Mouse (Mus musculus) brain, embryonic 14.5 days (tissue): ENCODE results near the gene Taf3. TPM values are rescaled to one million over a fixed set of nuclear protein-coding genes. Genes with fewer than 3 reads are reported as not detected.
A peak's percentile ranks its signal among the peaks of the same experiment; 100 is the strongest.

Experiments
- DNase-seq: peaks from one replicate; pipeline ENCODE4 v3.0.0-alpha.2; 2011; ENCODE audit warnings: low read depth
- CTCF ChIP-seq: fragments of 200-500 bp; IDR thresholded peaks from 2 replicates; pipeline ENCODE4 v1.5.1; 2012; ENCODE audit warnings: inconsistent platforms, mild to moderate bottlenecking, moderate library complexity, borderline replicate concordance; ENCODE audit not compliant: insufficient read depth, insufficient read length; ENCODE audit errors: extremely low read depth
- POLR2A ChIP-seq: fragments of 200-500 bp; IDR thresholded peaks from 2 replicates; pipeline ENCODE4 v1.6.1; 2012; ENCODE audit warnings: mild to moderate bottlenecking, inconsistent platforms, borderline replicate concordance; ENCODE audit not compliant: poor library complexity, insufficient read depth, insufficient read length, severe bottlenecking; ENCODE audit errors: extremely low read depth
- polyA plus RNA-seq: library from polyadenylated mRNA; depleted of rRNA; stranded (reverse); fragments of >200 nt; gene quantifications from 2 replicates; pipeline ENCODE4 v1.2.3, GENCODE M21; 2012

Gene Taf3
- polyA plus RNA-seq, 1 experiment = 12.3 TPM

DNA sequence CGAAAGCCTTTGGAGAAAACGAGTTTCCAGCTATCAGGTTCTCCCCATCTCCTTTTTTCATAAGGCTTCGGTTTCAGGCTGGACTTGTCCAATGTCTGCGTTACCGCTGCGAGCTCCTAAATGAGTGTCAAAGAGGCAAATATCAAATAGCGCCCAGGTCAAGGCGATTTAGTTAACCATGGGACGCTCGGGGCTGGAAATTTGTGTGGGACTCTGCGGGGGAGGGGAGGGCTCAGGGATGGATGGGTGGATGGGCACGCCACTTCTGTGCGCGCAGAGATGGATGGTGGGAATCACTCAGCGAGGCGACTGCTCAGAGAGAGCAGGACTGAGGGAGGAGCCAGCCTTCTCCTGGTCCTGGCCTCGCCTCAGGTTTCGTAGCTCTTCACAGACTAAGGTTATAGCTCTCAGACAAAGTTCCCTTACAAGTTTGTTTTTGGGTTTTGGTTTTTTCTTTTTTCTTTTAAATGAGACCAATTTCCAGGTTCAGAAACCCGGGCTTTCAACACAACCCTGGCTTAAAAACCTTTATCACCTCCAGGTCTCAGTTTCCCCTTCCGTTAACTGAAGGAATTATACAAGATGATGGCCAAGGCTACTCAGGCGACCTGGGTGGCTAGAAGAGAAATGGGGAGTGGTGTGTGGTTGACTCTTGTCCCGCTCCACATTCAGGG lies 152.2 kb downstream of the Taf3 start:
- peak; percentile 39 for DNase-seq
- no peak for TF ChIP-seq POLR2A
- no peak for TF ChIP-seq CTCF

DNA sequence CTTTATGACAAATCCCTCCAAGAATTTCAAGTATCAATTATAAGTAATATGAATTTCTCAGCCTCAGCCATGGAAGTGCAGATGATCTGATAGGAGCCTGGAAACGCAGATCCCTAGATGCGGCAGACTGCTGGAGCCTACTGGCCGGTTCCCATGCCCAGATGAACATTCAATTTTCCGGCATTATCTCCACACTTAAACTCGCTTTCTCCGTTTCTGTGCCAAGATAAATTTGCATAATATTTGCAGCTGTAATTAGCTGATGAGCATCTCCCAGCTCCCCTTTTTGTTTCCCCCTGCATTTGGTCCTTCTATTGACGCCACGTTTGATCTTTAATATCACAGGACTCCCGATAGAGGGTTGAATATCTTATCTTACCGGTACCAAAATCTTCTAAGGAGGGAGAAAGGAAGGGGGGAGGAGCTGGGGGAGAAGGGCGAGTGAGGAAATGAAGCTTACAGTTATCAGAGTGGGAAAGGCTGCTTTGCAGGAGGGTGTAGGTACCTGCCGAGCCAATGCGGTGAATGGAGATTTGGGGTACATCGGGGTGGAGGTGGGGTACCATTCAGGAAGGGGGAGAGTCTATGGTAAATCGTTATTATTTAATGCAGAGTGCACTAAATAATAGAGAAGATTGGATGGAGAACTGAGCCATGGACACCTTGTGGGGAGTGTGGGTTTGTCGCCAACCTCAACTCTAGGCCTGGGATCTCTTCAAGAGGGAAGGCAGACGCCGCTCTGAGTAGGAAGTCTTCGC lies 153.4 kb downstream of the Taf3 start:
- TF ChIP-seq POLR2A (no peak), CTCF (no peak)
- DNase-seq = peak; percentile 60

DNA sequence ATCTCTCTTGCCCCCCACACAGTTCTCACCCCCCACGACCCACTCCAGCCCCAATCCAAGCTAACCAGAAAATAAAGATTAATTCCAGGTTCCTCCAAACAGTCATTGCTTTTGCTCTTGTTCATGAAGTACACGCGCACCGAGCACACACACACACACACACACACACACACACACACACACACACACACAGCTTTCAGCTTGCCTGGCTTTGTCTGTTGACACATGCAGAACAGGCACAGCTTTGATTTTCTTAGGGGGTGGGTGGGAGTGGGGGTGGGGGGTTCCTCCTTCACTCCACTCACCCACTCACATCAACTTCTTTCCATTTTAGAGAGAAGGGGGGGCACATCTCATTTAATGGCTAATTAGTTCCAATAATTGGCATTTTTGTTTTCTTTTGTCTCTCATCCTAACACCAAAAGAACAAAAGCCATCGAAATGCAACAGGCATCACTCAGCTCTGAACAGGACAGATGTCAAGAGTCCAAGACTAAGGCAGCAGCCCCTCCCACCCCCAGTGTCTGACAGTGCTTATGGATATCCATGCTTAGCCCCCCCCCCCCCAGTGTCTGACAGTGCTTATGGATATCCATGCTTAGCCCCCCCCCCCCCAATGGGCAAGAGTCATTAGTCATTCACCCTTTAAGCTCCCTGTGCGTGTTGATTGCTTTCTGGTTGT lies 155.0 kb downstream of the Taf3 start:
- peak; percentile 51 for DNase-seq
- no peak for TF ChIP-seq CTCF
- TF ChIP-seq POLR2A = no peak

DNA sequence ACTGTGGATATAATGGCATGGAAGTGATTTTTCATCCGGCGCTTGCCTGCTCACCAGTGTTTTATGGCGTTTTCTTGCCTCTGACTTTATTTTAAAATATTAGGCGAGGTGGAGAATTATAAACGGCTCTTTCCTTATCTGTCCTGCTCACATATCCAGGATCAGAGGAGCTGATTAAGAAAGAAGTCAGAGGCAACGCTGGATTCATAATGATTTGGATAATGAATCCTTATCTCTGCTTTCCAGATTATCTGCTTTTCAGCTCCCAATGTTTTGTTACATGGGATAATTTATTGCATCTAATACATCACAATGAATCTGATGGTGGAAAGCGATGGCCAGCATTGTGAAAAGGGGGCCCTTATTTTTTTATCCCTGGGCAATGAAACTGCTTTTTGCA lies 155.9 kb downstream of the Taf3 start:
- no peak for TF ChIP-seq POLR2A
- no peak for TF ChIP-seq CTCF
- DNase-seq = peak; percentile 57

DNA sequence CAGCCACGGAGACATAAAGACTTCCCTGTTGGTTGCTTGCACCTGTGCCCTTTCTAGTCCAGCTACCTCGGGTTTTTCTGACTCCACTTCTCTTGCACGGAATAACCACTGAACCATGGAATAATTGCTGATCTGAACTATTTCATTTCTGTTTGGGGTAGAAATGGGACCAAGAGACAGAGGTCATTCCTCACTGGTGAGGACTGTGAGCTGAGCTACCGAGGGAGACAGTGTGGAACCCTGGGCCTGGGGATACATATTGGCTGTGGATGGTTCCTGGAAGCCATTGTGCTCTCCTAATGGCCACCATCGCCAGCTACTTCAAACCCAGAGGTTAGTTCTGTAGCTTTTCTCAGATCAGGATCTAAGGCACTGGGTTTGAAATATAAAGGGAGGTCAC lies 157.5 kb downstream of the Taf3 start:
- DNase-seq = peak; percentile 3
- no peak for TF ChIP-seq POLR2A
- TF ChIP-seq CTCF = no peak

DNA sequence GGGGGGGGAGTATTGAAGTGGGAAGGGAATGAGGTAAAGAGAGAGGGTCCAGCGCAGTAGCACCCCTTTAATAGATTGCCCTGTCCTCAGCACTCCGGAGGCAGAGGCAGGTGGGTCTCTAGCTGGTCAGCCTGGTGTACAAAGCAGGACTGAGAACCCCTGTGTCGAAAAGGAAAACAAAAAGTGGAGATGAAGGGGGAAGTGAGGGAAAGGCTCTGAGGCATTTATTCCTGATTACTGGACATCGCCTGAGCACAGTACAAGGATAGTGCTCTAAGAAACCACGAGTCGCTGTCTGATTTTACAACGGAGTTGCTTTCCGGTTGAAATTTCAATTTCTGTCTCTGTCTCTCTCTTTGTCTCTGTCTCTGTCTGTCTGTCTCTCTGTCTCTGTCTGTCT lies 158.1 kb downstream of the Taf3 start:
- no peak for DNase-seq
- TF ChIP-seq POLR2A = no peak
- TF ChIP-seq CTCF = no peak

DNA sequence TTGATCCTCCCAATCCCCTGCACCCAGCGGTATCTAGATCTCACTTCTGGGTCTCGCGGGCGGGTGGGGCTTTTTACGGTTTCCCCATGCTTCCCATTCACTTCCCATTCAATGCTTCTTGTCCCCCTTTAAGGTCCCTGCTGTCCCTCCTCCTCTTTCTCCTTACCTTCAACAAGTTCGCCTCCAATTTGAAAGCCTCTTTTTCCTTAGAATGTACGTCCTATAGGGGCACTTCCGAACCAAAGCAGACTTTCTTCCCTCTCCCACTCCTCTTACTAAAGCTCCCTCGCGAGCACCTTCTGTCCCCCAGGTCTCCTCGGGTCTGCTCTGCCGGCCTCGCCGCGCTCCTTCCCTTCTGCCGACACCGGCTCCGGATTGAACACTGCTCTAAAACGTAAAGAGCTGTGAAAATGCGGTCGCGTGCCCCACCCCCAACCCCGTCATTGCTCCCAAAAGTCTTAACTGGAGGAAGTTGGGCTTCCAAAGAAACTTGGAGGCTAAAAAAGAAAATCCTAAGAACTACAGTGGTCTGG lies 158.7 kb downstream of the Taf3 start, which contains the start of gene Gata3:
TSS of gene Gata3 (minus strand) at position 384 of the 533 bp plus-strand sequence.
- no peak for DNase-seq
- TF ChIP-seq CTCF = no peak

DNA sequence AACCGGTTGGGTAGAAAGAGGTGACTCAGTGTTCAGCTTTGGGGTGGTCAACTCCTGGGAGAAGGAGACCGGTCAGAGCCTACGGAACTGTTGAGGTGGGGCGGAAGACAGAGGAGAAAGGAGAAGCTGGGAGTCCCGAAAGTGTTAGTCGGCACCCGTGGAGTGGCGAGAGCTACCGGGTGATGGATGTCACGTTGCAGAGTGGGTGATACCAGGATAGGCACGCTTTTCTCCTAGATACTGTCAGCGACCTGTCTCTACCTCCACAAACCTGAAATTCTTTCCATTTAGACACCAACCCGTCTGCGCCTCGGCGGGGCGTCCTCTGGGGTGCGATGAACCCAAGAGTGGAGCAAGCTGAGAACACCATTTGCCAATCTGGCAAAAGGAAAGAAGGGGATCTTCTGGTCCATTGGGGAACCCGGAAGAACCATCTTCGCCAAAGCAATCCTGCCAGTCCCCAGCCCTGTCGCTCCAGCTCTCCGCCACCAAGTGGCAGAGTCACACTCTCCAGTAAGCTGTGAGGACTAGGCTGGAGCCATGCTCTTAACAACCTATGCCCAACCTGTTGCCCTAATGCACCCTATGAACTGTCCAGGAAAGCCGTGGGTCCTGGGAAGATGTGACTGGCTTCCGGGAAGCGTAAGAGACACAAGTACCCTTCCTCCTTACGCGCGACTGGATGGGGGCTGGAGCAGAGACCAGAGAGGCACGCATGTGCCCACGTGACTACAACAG lies 159.3 kb downstream of the Taf3 start, which contains the start of gene 9230102O04Rik:
TSS of gene 9230102O04Rik (minus strand) at position 628 of the 738 bp plus-strand sequence.
- peak; percentile 45; the same call in 1 of the 2 replicates for TF ChIP-seq CTCF
- no peak for TF ChIP-seq POLR2A
- peak; percentile 70 for DNase-seq

DNA sequence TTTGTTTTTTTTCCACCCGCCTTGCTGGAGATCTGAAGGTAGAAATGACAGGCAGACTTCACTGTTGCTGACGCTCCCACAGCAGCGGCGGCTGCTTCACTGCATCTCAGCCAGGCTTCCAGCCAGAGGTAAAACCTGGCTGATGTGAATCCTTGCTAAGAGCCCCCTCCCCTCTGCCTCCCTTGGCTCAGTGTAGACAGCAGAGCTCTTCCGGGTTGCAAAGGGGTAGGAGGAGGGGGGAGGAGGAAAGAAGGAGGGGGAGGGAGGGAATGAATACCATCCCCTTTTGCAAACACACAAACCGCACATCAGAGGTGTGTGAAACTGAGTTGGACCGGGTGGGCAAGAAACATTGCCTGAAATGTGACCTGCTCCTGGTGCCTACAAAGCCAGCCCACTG lies 160.8 kb downstream of the Taf3 start:
- TF ChIP-seq POLR2A (no peak), CTCF (no peak)
- DNase-seq = peak; percentile 67

DNA sequence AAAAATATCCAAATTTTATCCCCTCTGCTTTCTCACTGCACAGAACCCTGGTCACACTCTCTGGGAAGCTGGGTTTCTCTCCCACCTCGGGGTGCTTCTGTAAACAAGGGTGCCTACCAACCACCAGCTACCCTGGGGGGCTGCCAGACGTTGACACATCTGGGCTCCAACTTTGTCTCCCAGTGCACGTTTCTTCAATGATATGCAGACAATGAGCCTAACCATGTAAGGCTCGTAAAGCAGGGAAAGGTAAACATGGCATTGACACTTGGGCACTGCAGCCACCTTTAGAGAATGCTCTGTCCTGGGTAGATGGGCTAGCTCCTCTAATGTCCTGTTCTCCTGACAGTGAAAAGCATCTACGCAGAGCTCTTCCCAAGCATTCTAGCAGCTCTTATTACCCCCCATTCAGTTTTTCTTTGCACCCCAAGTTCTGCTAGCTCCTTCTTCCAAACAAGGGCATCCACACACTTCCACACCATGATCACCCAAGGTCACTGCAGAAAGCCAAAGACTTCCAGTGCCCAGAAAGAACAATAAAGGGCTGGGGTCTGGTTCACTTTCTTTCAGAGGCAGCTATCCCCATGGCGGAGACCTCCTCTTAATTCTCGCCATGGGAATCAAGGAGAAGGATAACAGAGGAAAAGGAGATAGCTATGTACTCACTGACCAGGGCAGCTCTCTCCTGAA lies 161.3 kb downstream of the Taf3 start:
- DNase-seq = peak; percentile 9
- TF ChIP-seq CTCF = no peak
- TF ChIP-seq POLR2A = no peak

DNA sequence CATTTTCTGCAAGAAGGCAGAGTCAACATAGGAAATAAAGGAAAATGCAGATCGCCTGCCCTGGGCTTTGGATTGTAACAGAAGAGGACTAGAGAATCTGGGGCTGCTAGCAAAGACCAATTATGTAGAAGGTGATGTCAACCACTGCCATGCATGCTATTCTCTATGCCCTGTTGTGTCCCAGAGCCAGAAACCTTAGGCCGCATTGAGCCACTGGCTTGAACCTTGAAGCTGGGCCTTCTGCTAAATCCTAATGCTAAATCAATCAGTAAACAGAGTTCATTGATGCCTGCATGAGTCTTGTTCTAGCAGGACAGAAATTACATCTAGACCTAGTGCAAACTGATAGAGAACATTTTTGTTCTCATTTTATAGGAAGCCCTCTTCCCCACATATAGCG lies 162.4 kb downstream of the Taf3 start:
- TF ChIP-seq CTCF (no peak), POLR2A (no peak)

More for the DNA sequence above, 162.4 kb downstream of the Taf3 start:
- peak; percentile 12 for DNase-seq
